Mouse (Mus musculus) neural tube, embryonic 11.5 days (tissue): ENCODE results near the gene Usp34. TPM values are rescaled to one million over a fixed set of nuclear protein-coding genes. Genes with fewer than 3 reads are reported as not detected.
"Not testable (repeated sequence)": the region's sequence is repeated elsewhere in the genome, so short reads cannot be mapped to it uniquely, and the experiment has no call there.

Source experiments
- ATAC-seq: fragments of 200-750 bp; cut with Nextera tagmentation; 2 replicates; pipeline ENCODE4 v1.8.0; 2017; ENCODE audit warnings: moderate number of reproducible peaks, mild to moderate bottlenecking, moderate TSS enrichment, moderate library complexity; ENCODE audit not compliant: insufficient read depth, low FRiP score, low TSS enrichment
- DNase-seq: peaks from one replicate; pipeline ENCODE4 v3.0.0-alpha.2; 2015; ENCODE audit warnings: low spot score
- H3K27ac ChIP-seq: fragments of 300-500 bp; sonication (generic); 2 replicates; pipeline ENCODE4 v1.5.1; 2014; ENCODE audit warnings: low read depth, mild to moderate bottlenecking, low read length
- H3K27me3 ChIP-seq: fragments of 300-500 bp; sonication (generic); 2 replicates; pipeline ENCODE4 v1.6.1; 2014; ENCODE audit warnings: mild to moderate bottlenecking, low read length, mixed read lengths; ENCODE audit not compliant: control insufficient read depth, insufficient read depth
- H3K36me3 ChIP-seq: fragments of 300-500 bp; sonication (generic); 2 replicates; pipeline ENCODE4 v1.6.1; 2014; ENCODE audit warnings: mild to moderate bottlenecking, low read length, moderate library complexity, mixed read lengths; ENCODE audit not compliant: control insufficient read depth, insufficient read depth
- H3K4me1 ChIP-seq: fragments of 300-500 bp; sonication (generic); 2 replicates; pipeline ENCODE4 v1.6.1; 2014; ENCODE audit warnings: low read length, mixed read lengths; ENCODE audit not compliant: control insufficient read depth, insufficient read depth
- H3K4me2 ChIP-seq: fragments of 300-500 bp; sonication (generic); 2 replicates; pipeline ENCODE4 v1.6.1; 2014; ENCODE audit warnings: low read depth, mild to moderate bottlenecking, moderate library complexity
- H3K4me3 ChIP-seq: fragments of 300-500 bp; sonication (generic); 2 replicates; pipeline ENCODE4 v1.5.1; 2014; ENCODE audit warnings: low read depth, low read length
- H3K9ac ChIP-seq: fragments of 300-500 bp; sonication (generic); 2 replicates; pipeline ENCODE4 v1.6.1; 2014; ENCODE audit warnings: mild to moderate bottlenecking, low read length
- H3K9me3 ChIP-seq: fragments of 300-500 bp; sonication (generic); 2 replicates; pipeline ENCODE4 v1.6.1; 2016; ENCODE audit warnings: low read length; ENCODE audit not compliant: control insufficient read depth
- WGBS: fragments of 180-500 bp; shearing (Covaris S2); extraction: QIAGEN DNeasy Blood & Tissue Kit; methylation state at CpG from one replicate; pipeline ENCODE4 v1.1.7; 2014; 5-methylcytosine and 5-hydroxymethylcytosine counted together
- polyA plus RNA-seq: library from polyadenylated mRNA; unstranded; fragments of >200 nt; fragmentation: Nextera tagmentation; extraction: Ambion mirVana; gene quantifications from 2 replicates; pipeline ENCODE4 v1.2.1, GENCODE M21; 2014

Usp34 gene
- polyA plus RNA-seq, 1 experiment from 2014 or later = 31.5 TPM

GRCm38 (mm10) chr11:23284469-23284868 is 22.2 kb upstream of the Usp34 start:
- H3K9me3 ChIP-seq = no peaks in the 10 kb centered on the region
- no peak overlapping the region for H3K4me3 ChIP-seq
- H3K4me2 ChIP-seq = no peak overlapping the region
- no peak overlapping the region for H3K27ac ChIP-seq
- H3K4me1 ChIP-seq = no peaks in the 10 kb centered on the region
- ATAC-seq = no peak
- WGBS = 96% methylated on average over 4 of the region's 4 CpGs
- no peak for DNase-seq
- peaks cover 17% of the 10 kb centered on the region for H3K36me3 ChIP-seq
- no peaks in the 10 kb centered on the region for H3K27me3 ChIP-seq
- no peak overlapping the region for H3K9ac ChIP-seq

- WGBS = 96% methylated on average over 4 of the region's 4 CpGs
- H3K9ac ChIP-seq, DNase-seq, H3K9me3 ChIP-seq, ATAC-seq, H3K27me3 ChIP-seq, H3K4me2 ChIP-seq, H3K4me3 ChIP-seq, H3K27ac ChIP-seq, H3K4me1 ChIP-seq: not testable (repeated sequence)
- peaks cover 20% of the 10 kb centered on the region for H3K36me3 ChIP-seq
These were observed 17.8 kb upstream of the Usp34 start for GRCm38 (mm10) chr11:23288866-23289265.

GRCm38 (mm10) chr11:23297379-23297778 is 9.3 kb upstream of the Usp34 start:
- H3K27me3 ChIP-seq = no peaks in the 10 kb centered on the region
- H3K9ac ChIP-seq = no peak overlapping the region
- no peaks in the 10 kb centered on the region for H3K4me1 ChIP-seq
- H3K4me2 ChIP-seq = no peak overlapping the region
- H3K36me3 ChIP-seq = peaks cover 15% of the 10 kb centered on the region
- no peak for DNase-seq
- ATAC-seq = no peak
- H3K4me3 ChIP-seq = no peak overlapping the region
- no peaks in the 10 kb centered on the region for H3K9me3 ChIP-seq
- 94% methylated on average over 2 of the region's 2 CpGs for WGBS
- no peak overlapping the region for H3K27ac ChIP-seq

- Histone ChIP-seq H3K4me2 (no peak overlapping the region), H3K27ac (no peak overlapping the region), H3K27me3 (no peaks in the 10 kb centered on the region), H3K9me3 (no peaks in the 10 kb centered on the region), H3K4me3 (no peak overlapping the region), H3K36me3 (peaks cover 14% of the 10 kb centered on the region), H3K9ac (no peak overlapping the region), H3K4me1 (no peaks in the 10 kb centered on the region)
- ATAC-seq = no peak
- DNase-seq = no peak
- 95% methylated on average over 2 of the region's 2 CpGs for WGBS
These were observed 8.4 kb upstream of the Usp34 start for GRCm38 (mm10) chr11:23298301-23298700.

- Histone ChIP-seq H3K4me3 (no peak overlapping the region), H3K9me3 (no peaks in the 10 kb centered on the region), H3K4me1 (no peaks in the 10 kb centered on the region), H3K9ac (no peak overlapping the region), H3K27me3 (no peaks in the 10 kb centered on the region), H3K27ac (no peak overlapping the region), H3K4me2 (no peak overlapping the region), H3K36me3 (peaks cover 7% of the 10 kb centered on the region)
- no peak for DNase-seq
- 88% methylated on average over 1 of the region's 1 CpGs for WGBS
- ATAC-seq = no peak
These were observed 6.8 kb upstream of the Usp34 start for GRCm38 (mm10) chr11:23299910-23300309.

GRCm38 (mm10) chr11:23303126-23303525 is 3.6 kb upstream of the Usp34 start:
- H3K36me3 ChIP-seq = no peaks in the 10 kb centered on the region
- no peak overlapping the region for H3K9ac ChIP-seq
- H3K4me1 ChIP-seq = no peaks in the 10 kb centered on the region
- ATAC-seq (no peak), DNase-seq (no peak)
- H3K9me3 ChIP-seq = no peaks in the 10 kb centered on the region
- 73% methylated on average over 1 of the region's 1 CpGs for WGBS
- no peak overlapping the region for H3K4me3 ChIP-seq
- H3K27ac ChIP-seq = no peak overlapping the region
- H3K27me3 ChIP-seq = no peaks in the 10 kb centered on the region
- H3K4me2 ChIP-seq = no peak overlapping the region

- H3K36me3 ChIP-seq, H3K4me1 ChIP-seq, H3K9me3 ChIP-seq, ATAC-seq, H3K27me3 ChIP-seq, DNase-seq: not testable (repeated sequence)
- 33% methylated on average over 10 of the region's 10 CpGs for WGBS
- Histone ChIP-seq H3K4me3 (peak overlapping the region; percentile 91), H3K9ac (peak overlapping the region; percentile 93), H3K27ac (peak overlapping the region; percentile 98; the same call in 1 of the 2 replicates), H3K4me2 (peak overlapping the region; percentile 63)
These were observed 1.5 kb upstream of the Usp34 start for GRCm38 (mm10) chr11:23305101-23305672.

- Histone ChIP-seq H3K4me3 (peak overlapping the region; percentile 91), H3K4me2 (peak overlapping the region; percentile 63), H3K9me3 (no peaks in the 10 kb centered on the region), H3K36me3 (no peaks in the 10 kb centered on the region), H3K4me1 (no peaks in the 10 kb centered on the region), H3K9ac (peak overlapping the region; percentile 93), H3K27ac (peak overlapping the region; percentile 98), H3K27me3 (no peaks in the 10 kb centered on the region)
- peak; percentile 93 for ATAC-seq
- under 1% methylated on average over 62 of the region's 98 CpGs for WGBS
- DNase-seq = peak; percentile 96
These were observed 754 bp upstream of the Usp34 start for GRCm38 (mm10) chr11:23305673-23306608.

GRCm38 (mm10) chr11:23307566-23307920 is 848 bp downstream of the Usp34 start:
- ATAC-seq (no peak), DNase-seq (no peak)
- Histone ChIP-seq H3K4me2 (peak overlapping the region; percentile 56), H3K4me1 (no peaks in the 10 kb centered on the region), H3K27ac (no peak overlapping the region), H3K27me3 (no peaks in the 10 kb centered on the region), H3K4me3 (peak overlapping the region; percentile 91), H3K36me3 (no peaks in the 10 kb centered on the region), H3K9me3 (no peaks in the 10 kb centered on the region), H3K9ac (peak overlapping the region; percentile 93)
- 5% methylated on average over 6 of the region's 6 CpGs for WGBS
